In genomic region chr14:73424961-73425360, GRCm38 (mm10) we compare ENCODE assay signal across 17 mouse cellular contexts. TPM values are rescaled to one million over a fixed set of nuclear protein-coding genes. Genes with fewer than 3 reads are reported as not detected.
DNase-seq lines count a peak whose midpoint lies in the region; ATAC-seq and TF ChIP-seq lines count a peak whose summit lies in the region.
"Had no signal": no experiment of that assay in that cellular context is flagged by ENCODE, and none has a peak within 500 bp of the region (broad histone marks: within the 10 kb centered on the region; RNA-seq: fewer than 3 reads in every experiment).

No protein-coding gene starts in this region.

- no peak overlapping the region for H3K4me3 ChIP-seq in hindbrain, postnatal 0 days (ENCODE audit: low read length)
- H3K4me3 ChIP-seq in hindbrain, embryonic 11.5 days (ENCODE audit: low read depth, low read length) = no peak overlapping the region
- no peak overlapping the region for H3K4me3 ChIP-seq in CH12.LX (replicated peaks in 1 of 3; ENCODE audit: low read depth in 2 of 3, low read length in 2 of 3, poor library complexity in 1 of 3)
- H3K4me3 ChIP-seq: embryonic facial prominence, embryonic 10.5 days had no signal

- TF ChIP-seq RAD21 in CH12.LX (IDR thresholded peaks at IDR 0.05; ENCODE audit: low read depth, low read length) = no peak

- no peak for ATAC-seq in hindbrain, postnatal 0 days
- ATAC-seq in hindbrain, embryonic 11.5 days (ENCODE audit: low FRiP score) = no peak
- ATAC-seq: CD4-positive, CD25-positive, alpha-beta regulatory T cell, adult 4 months; intestine, embryonic 16.5 days; liver, postnatal 0 days had no signal

- TF ChIP-seq POLR2A in CH12.LX (IDR thresholded peaks at IDR 0.05; ENCODE audit: low read depth, low read length) = no peak

- 28% methylated on average over 6 of the region's 6 CpGs for WGBS in hindbrain, postnatal 0 days
- 65% methylated on average over 6 of the region's 6 CpGs for WGBS in hindbrain, embryonic 11.5 days

- TF ChIP-seq EP300 in CH12.LX (IDR thresholded peaks at IDR 0.05; ENCODE audit: low read length) = no peak

- H3K27me3 ChIP-seq in hindbrain, postnatal 0 days (ENCODE audit: insufficient read depth, low read length) = no peaks in the 10 kb centered on the region
- no peaks in the 10 kb centered on the region for H3K27me3 ChIP-seq in hindbrain, embryonic 11.5 days (ENCODE audit: control insufficient read depth, insufficient read depth, low read length)
- no peaks in the 10 kb centered on the region for H3K27me3 ChIP-seq in CH12.LX (replicated peaks)

- TF ChIP-seq CTCF in hindbrain, postnatal 0 days (IDR thresholded peaks at IDR 0.05; ENCODE audit: low read depth) = no peak
- TF ChIP-seq CTCF in CH12.LX (conservative IDR thresholded peaks at IDR 0.05 in 1 of 2, IDR thresholded peaks at IDR 0.05 in 1 of 2; ENCODE audit: low read depth in 2 of 2, low read length in 2 of 2) = no peak

- no peak overlapping the region for H3K9ac ChIP-seq in hindbrain, postnatal 0 days (replicated peaks; ENCODE audit: low read length)
- no peak overlapping the region for H3K9ac ChIP-seq in hindbrain, embryonic 11.5 days (ENCODE audit: low read depth, low read length)
- H3K9ac ChIP-seq in CH12.LX (ENCODE audit: insufficient read depth, low read depth) = peak overlapping the region; percentile 9
- H3K9ac ChIP-seq: liver, postnatal 0 days had no signal

- peak; percentile 46 for DNase-seq in hindbrain, postnatal 0 days (ENCODE audit: low spot score)
- DNase-seq in hindbrain, embryonic 11.5 days (ENCODE audit: low spot score) = no peak
- DNase-seq in CH12.LX (ENCODE audit: extremely low read depth) (no peak), adipocyte (ENCODE audit: low spot score) (no peak)
- peak; percentile 95 for DNase-seq in brain, adult 2 months (ENCODE audit: low read depth, low spot score)
- peak; percentile 90 for DNase-seq in cerebellum, adult 9-10 months
- DNase-seq in lung, postnatal 36 days = no peak
- DNase-seq in frontal cortex, postnatal 10 days (ENCODE audit: low spot score in 2 of 2) = no peak
- DNase-seq: kidney, postnatal 10 days; liver; liver, postnatal 0 days; thymus, postnatal 4 days had no signal

- H3K4me2 ChIP-seq in hindbrain, postnatal 0 days (ENCODE audit: low read depth, low read length) = no peak overlapping the region
- H3K4me2 ChIP-seq in hindbrain, embryonic 11.5 days (replicated peaks; ENCODE audit: low read depth, low read length) = no peak overlapping the region
- H3K4me2 ChIP-seq in CH12.LX (ENCODE audit: insufficient read depth, low read depth, poor library complexity, severe bottlenecking) = no peak overlapping the region
- H3K4me2 ChIP-seq: midbrain, embryonic 11.5 days had no signal

- H3K79me2 ChIP-seq in CH12.LX (replicated peaks; ENCODE audit: control insufficient read depth, extremely low read depth, insufficient read depth, poor library complexity, severe bottlenecking) = no peaks in the 10 kb centered on the region

- H3K27ac ChIP-seq in hindbrain, postnatal 0 days = no peak overlapping the region; the same call in 1 of the 2 replicates
- no peak overlapping the region for H3K27ac ChIP-seq in hindbrain, embryonic 11.5 days (ENCODE audit: low read depth, low read length)
- peak overlapping the region; percentile 80; the same call in 1 of the 2 replicates for H3K27ac ChIP-seq in CH12.LX (ENCODE audit: insufficient read depth, low read depth)
- H3K27ac ChIP-seq: embryonic facial prominence, embryonic 10.5 days; macrophage had no signal

- in situ Hi-C loops in CH12.LX (cut with MboI; ENCODE audit: low pct_ligation_motif_present, low pct_unique_long_range_greater_than_20kb, low sequenced_read_pairs) = loop anchor here (5.0 to 25.0 kb wide), 2 partner anchors 38 to 313 kb away; partner anchors contain the start of genes Itm2b and Rcbtb2

- no peaks in the 10 kb centered on the region for H3K36me3 ChIP-seq in hindbrain, postnatal 0 days (ENCODE audit: insufficient read depth, low read length)
- no peaks in the 10 kb centered on the region for H3K36me3 ChIP-seq in hindbrain, embryonic 11.5 days (ENCODE audit: control insufficient read depth, insufficient read depth, low read length)
- H3K36me3 ChIP-seq in CH12.LX (replicated peaks in 1 of 2; ENCODE audit: control insufficient read depth in 1 of 2, insufficient read depth in 1 of 2, low read length in 1 of 2) = no peaks in the 10 kb centered on the region
- H3K36me3 ChIP-seq: embryonic facial prominence, embryonic 10.5 days had no signal

- no peaks in the 10 kb centered on the region for H3K9me3 ChIP-seq in hindbrain, postnatal 0 days (ENCODE audit: low read length)
- H3K9me3 ChIP-seq in hindbrain, embryonic 11.5 days (ENCODE audit: control insufficient read depth, low read length) = no peaks in the 10 kb centered on the region
- peaks cover 4% of the 10 kb centered on the region for H3K9me3 ChIP-seq in CH12.LX (replicated peaks; ENCODE audit: low read length)

- dilution Hi-C loops in CH12.LX (cut with MboI; ENCODE audit: extremely low pct_ligation_motif_present, extremely low pct_unique_long_range_greater_than_20kb, low sequenced_read_pairs) = no loop called here

- H3K4me1 ChIP-seq in hindbrain, postnatal 0 days (ENCODE audit: insufficient read depth, low read length) = no peaks in the 10 kb centered on the region
- no peaks in the 10 kb centered on the region for H3K4me1 ChIP-seq in hindbrain, embryonic 11.5 days (replicated peaks; ENCODE audit: control insufficient read depth, insufficient read depth, low read length)
- H3K4me1 ChIP-seq in CH12.LX (ENCODE audit: control insufficient read depth in 1 of 2, insufficient read depth in 2 of 2) = peaks cover 8 to 44% of the 10 kb centered on the region in 2 experiments; a peak in 3 of 4 replicates

TF ChIP-seq in CH12.LX, 34 proteins besides CTCF, POLR2A, EP300 and RAD21:
- TF ChIP-seq BHLHE40 (IDR thresholded peaks at IDR 0.05; ENCODE audit: low read depth, low read length) (no peak), HCFC1 (IDR thresholded peaks at IDR 0.05; ENCODE audit: low read depth, low read length) (no peak), ELF1 (IDR thresholded peaks at IDR 0.05; ENCODE audit: low read depth, low read length) (no peak), ZKSCAN1 (IDR thresholded peaks at IDR 0.05; ENCODE audit: borderline replicate concordance, low read depth, low read length) (no peak), CHD1 (IDR thresholded peaks at IDR 0.05; ENCODE audit: low read depth, low read length) (no peak), GABPA (IDR thresholded peaks at IDR 0.05; ENCODE audit: insufficient replicate concordance, low read depth, low read length) (no peak), UBTF (IDR thresholded peaks at IDR 0.05; ENCODE audit: low read depth, low read length) (no peak)

RNA-seq across cellular contexts. Expression of gene Itm2b, which starts 39.9 kb away (rescaled TPM):
- 446 TPM in 2 replicates for total RNA-seq in hindbrain, postnatal 0 days (2014; rRNA removed)
- polyA plus RNA-seq in hindbrain, postnatal 0 days (2015; fragmentation: Nextera tagmentation; extraction: Ambion mirVana) = 1,059 and 1,161 TPM in 2 replicates
- polyA plus RNA-seq in hindbrain, embryonic 11.5 days (2014; fragmentation: Nextera tagmentation; extraction: Ambion mirVana) = 379 and 387 TPM in 2 replicates
- total RNA-seq in CH12.LX (2012; rRNA removed) (191 and 305 TPM in 2 replicates), CH12.LX (2014; rRNA removed) (190 and 212 TPM in 2 replicates)
- polyA plus RNA-seq in CH12.LX (2012; ENCODE audit: insufficient read length, low read depth) = 234 and 254 TPM in 2 replicates

Comparison
In these comparisons a context has a peak if more than half of its experiments do, and no peak if none do; other contexts are left out.
1. DNase-seq: peak in hindbrain, postnatal 0 days (single experiment), brain, adult 2 months (single experiment) and cerebellum, adult 9-10 months (single experiment); none in hindbrain, embryonic 11.5 days (single experiment), CH12.LX (single experiment), lung, postnatal 36 days (single experiment), adipocyte (single experiment) and frontal cortex, postnatal 10 days (0 of 2).